Comparison of ENCODE assay signal across 33 mouse cellular contexts in the genomic region with DNA sequence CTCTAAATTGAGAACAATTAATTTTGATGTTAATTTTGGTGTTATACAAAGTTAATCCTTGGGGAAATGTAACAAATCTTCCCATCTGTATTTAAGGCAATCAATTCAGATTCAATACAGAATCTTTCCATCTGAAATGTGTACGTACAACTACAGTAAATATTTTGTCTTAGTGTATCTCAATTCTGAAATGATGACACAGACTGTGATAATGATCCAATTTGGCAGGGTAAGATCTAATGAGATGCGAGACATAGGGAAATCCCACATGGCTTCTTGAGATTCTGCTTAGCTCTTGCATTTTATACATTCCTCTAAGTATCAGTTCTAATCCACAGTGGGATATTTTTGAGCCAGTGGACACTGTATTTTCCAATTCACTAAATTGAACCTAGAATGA.
"Had no signal": no experiment of that assay in that cellular context is flagged by ENCODE, and none has a peak within 500 bp of the region (broad histone marks: within the 10 kb centered on the region; RNA-seq: fewer than 3 reads in every experiment).

No protein-coding gene starts in this region.

- H3K4me2 ChIP-seq: heart, embryonic 12.5 days; heart, embryonic 13.5 days; heart, embryonic 15.5 days; hindbrain, embryonic 12.5 days; hindbrain, embryonic 13.5 days; hindbrain, embryonic 14.5 days; hindbrain, embryonic 15.5 days; intestine, embryonic 15.5 days; kidney, embryonic 15.5 days had no signal

- ATAC-seq: hindbrain, embryonic 16.5 days; hindbrain, postnatal 0 days; inflammation-experienced regulatory T-cells, adult 6 months; intestine, embryonic 15.5 days; intestine, embryonic 16.5 days; intestine, postnatal 0 days had no signal

- H3K27me3 ChIP-seq: heart, embryonic 12.5 days; heart, embryonic 13.5 days; heart, embryonic 15.5 days; hindbrain, embryonic 12.5 days; hindbrain, embryonic 13.5 days; hindbrain, embryonic 15.5 days; intestine, embryonic 15.5 days; kidney, embryonic 15.5 days had no signal

- H3K36me3 ChIP-seq: heart, embryonic 12.5 days; heart, embryonic 13.5 days; heart, embryonic 15.5 days; hindbrain, embryonic 12.5 days; hindbrain, embryonic 13.5 days; hindbrain, embryonic 15.5 days; intestine, embryonic 15.5 days; kidney, embryonic 15.5 days had no signal

- H3K4me3 ChIP-seq: heart, embryonic 12.5 days; heart, embryonic 13.5 days; heart, embryonic 15.5 days; hindbrain, embryonic 12.5 days; hindbrain, embryonic 13.5 days; hindbrain, embryonic 15.5 days; intestine, embryonic 15.5 days; kidney, embryonic 15.5 days; layer of hippocampus, adult 2 months; left cerebral cortex, adult 2 months had no signal

- H3K9me3 ChIP-seq: heart, embryonic 12.5 days; heart, embryonic 13.5 days; heart, embryonic 15.5 days; hindbrain, embryonic 12.5 days; hindbrain, embryonic 13.5 days; hindbrain, embryonic 15.5 days; intestine, embryonic 15.5 days; kidney, embryonic 15.5 days had no signal

- H3K9ac ChIP-seq: heart, embryonic 12.5 days; heart, embryonic 13.5 days; heart, embryonic 15.5 days; hindbrain, embryonic 12.5 days; hindbrain, embryonic 13.5 days; hindbrain, embryonic 14.5 days; hindbrain, embryonic 15.5 days; intestine, embryonic 15.5 days; kidney, embryonic 15.5 days had no signal

- H3K27ac ChIP-seq: heart, embryonic 13.5 days; heart, embryonic 15.5 days; hindbrain, embryonic 12.5 days; hindbrain, embryonic 13.5 days; hindbrain, embryonic 14.5 days; hindbrain, embryonic 15.5 days; hindbrain, postnatal 0 days; intestine, embryonic 15.5 days; kidney, embryonic 15.5 days; kidney, postnatal 0 days; layer of hippocampus, adult 2 months; left cerebral cortex, adult 2 months had no signal

- H3K4me1 ChIP-seq: heart, embryonic 12.5 days; heart, embryonic 13.5 days; heart, embryonic 15.5 days; hindbrain, embryonic 12.5 days; hindbrain, embryonic 13.5 days; hindbrain, embryonic 15.5 days; intestine, embryonic 15.5 days; kidney, embryonic 15.5 days had no signal

- DNase-seq: heart, postnatal 10 days; heart, postnatal 14 days; heart, postnatal 36 days; heart, postnatal 4 days; kidney, adult 11 months; kidney, adult 18-20 months; kidney, adult 2 months; kidney, adult 8-10 months; kidney, adult 9 months; kidney, postnatal 10 days; kidney, postnatal 14 days; kidney, postnatal 25 days; kidney, postnatal 36 days; kidney, postnatal 4 days; layer of hippocampus, adult 9-11 months; layer of hippocampus, postnatal 36 days had no signal
